Mouse (Mus musculus) lung, embryonic 14.5 days (tissue): ENCODE results near the gene Cwf19l1. TPM values are rescaled to one million over a fixed set of nuclear protein-coding genes. Genes with fewer than 3 reads are reported as not detected.

Experiments
- ATAC-seq: fragments of 200-750 bp; cut with Nextera tagmentation; 2 replicates; pipeline ENCODE4 v1.8.0; 2017; ENCODE audit warnings: mild to moderate bottlenecking, moderate TSS enrichment, moderate library complexity; ENCODE audit not compliant: insufficient read depth
- DNase-seq: peaks from one replicate; pipeline ENCODE4 v3.0.0-alpha.2; 2015
- H3K27ac ChIP-seq: fragments of 300-500 bp; sonication (generic); 2 replicates; pipeline ENCODE4 v1.5.1; 2014; ENCODE audit warnings: low read depth, mild to moderate bottlenecking, moderate library complexity
- H3K27me3 ChIP-seq: fragments of 300-500 bp; sonication (generic); 2 replicates; pipeline ENCODE4 v1.6.1; 2014; ENCODE audit warnings: low read length, control low read depth; ENCODE audit not compliant: insufficient read depth
- H3K36me3 ChIP-seq: fragments of 300-500 bp; sonication (generic); 2 replicates; pipeline ENCODE4 v1.6.1; 2014; ENCODE audit warnings: control low read depth; ENCODE audit not compliant: insufficient read depth
- H3K4me1 ChIP-seq: fragments of 300-500 bp; sonication (generic); 2 replicates; pipeline ENCODE4 v1.6.1; 2014; ENCODE audit warnings: antibody characterized with exemption, control low read depth; ENCODE audit not compliant: insufficient read depth
- H3K4me2 ChIP-seq: fragments of 300-500 bp; sonication (generic); 2 replicates; pipeline ENCODE4 v1.6.1; 2014; ENCODE audit warnings: mild to moderate bottlenecking
- H3K4me3 ChIP-seq: fragments of 300-500 bp; sonication (generic); 2 replicates; pipeline ENCODE4 v1.5.1; 2014; ENCODE audit warnings: low read depth, low read length
- H3K9ac ChIP-seq: fragments of 300-500 bp; sonication (generic); 2 replicates; pipeline ENCODE4 v1.6.1; 2014
- H3K9me3 ChIP-seq: fragments of 300-500 bp; sonication (generic); 2 replicates; pipeline ENCODE4 v1.6.1; 2016; ENCODE audit warnings: low read depth, low read length, control low read depth
- CTCF ChIP-seq: IDR thresholded peaks from 2 replicates; pipeline ENCODE4 v1.5.1; 2016; ENCODE audit warnings: antibody characterized with exemption, low read depth
- WGBS: fragments of 180-500 bp; shearing (Covaris S2); extraction: QIAGEN DNeasy Blood & Tissue Kit; methylation state at CpG from one replicate; pipeline ENCODE4 v1.1.7; 2014; 5-methylcytosine and 5-hydroxymethylcytosine counted together
- polyA plus RNA-seq: library from polyadenylated mRNA; unstranded; fragments of >200 nt; fragmentation: Nextera tagmentation; extraction: Ambion mirVana; gene quantifications from 2 replicates; pipeline ENCODE4 v1.2.1, GENCODE M21; 2014

Cwf19l1 gene
- 32.8 and 36.3 TPM in 2 replicates for polyA plus RNA-seq

DNA sequence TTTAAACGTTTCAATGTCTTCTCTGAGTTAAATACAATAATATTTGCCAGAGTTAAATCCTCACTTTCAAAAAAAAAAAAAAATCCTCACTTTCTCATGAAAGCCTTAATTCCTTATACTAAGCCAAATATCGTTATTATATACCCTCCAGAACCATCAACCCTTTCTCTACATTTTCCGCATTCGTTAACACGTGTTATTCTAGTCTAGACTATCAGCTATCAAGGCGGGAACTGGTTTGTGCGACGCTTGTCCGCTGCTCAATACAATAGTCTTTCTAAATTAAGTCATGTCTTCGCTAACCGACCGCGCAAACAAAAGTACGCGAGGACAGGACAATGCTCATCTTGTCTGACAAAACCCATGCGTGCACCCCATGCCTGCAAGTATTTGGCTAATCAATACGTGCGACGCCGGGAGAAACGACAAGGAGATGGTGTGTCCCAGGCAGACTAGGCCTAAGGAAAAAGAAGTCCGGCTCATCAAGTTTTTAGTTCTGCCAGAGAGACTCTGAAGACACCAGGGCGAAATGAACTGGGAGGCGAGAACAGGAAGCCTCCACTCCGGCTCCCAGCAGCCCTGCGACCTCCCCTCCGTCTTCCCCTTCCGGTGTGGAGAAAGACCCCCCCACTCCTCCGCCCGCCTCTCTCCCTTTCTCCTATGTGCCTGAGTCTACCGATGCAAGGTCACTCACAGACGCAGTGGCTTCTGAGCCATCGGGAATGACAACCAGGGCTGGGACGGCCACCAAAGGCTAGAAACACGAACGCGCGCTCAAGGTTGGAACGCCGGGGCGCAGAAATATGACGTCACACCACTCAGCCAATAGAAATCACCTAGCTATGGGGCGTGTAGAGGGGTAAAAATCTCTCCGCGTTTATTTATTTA lies at the start of gene Cwf19l1:
Gene Cwf19l1 (minus strand): TSS at position 805 of the 888 bp plus-strand sequence.
- ATAC-seq = peak; percentile 91
- TF ChIP-seq CTCF = no peak
- Histone ChIP-seq H3K9me3 (no peaks in the 10 kb centered on the region), H3K27ac (peak within 1 kb of the TSS; percentile 93), H3K36me3 (peaks cover 22% of the 10 kb centered on the region), H3K4me3 (peak within 1 kb of the TSS; percentile 82), H3K4me2 (peak within 1 kb of the TSS; percentile 78), H3K9ac (peak within 1 kb of the TSS; percentile 66), H3K4me1 (no peaks in the 10 kb centered on the region), H3K27me3 (no peaks in the 10 kb centered on the region)
- under 1% methylated on average over 45 of the region's 45 CpGs for WGBS
- peak; percentile 97 for DNase-seq

DNA sequence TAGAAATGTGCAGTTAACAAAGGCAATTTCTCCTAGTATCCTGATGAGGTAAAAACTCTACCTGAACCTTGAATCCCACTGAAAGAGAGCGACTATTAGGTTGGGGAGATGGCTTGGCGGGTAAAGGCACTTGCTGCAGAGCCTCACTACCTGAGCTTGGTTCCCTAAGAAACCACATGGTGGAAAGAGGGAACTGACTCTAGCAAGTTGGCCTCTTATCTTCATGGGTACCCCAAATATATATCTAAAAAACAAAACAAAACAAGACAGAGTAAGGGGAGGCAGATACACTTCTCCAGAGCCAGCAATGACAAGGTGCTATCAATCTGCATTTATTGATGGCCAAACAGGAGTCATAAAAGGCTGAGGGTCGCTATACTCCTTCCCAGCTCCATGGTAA lies 48.3 kb upstream of the Cwf19l1 start:
- Histone ChIP-seq H3K27me3 (no peaks in the 10 kb centered on the region), H3K4me2 (no peak overlapping the region), H3K9ac (no peak overlapping the region), H3K4me3 (no peak overlapping the region), H3K4me1 (no peaks in the 10 kb centered on the region), H3K9me3 (no peaks in the 10 kb centered on the region), H3K27ac (no peak overlapping the region), H3K36me3 (no peaks in the 10 kb centered on the region)
- WGBS = 69% methylated on average over 3 of the region's 3 CpGs
- ATAC-seq (no peak), DNase-seq (no peak)
- TF ChIP-seq CTCF = no peak

DNA sequence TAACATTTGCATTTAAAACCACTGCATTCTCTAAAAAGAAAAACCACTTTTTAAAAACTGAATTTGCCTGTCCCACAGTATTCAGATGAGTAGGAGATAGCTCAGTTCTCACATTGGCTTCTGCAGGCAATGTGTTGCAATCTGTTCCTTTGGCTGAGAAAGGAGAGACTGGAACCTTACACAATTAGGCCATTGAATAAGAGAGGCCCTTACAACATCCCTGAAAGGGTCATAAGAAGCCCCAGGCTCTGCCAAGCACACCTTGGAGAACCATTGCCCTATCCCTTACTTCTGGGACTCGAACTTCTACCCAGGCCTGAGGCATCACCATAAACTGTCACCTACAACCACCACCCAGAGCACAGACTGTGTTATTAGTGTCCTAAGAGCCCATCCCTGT lies 44.8 kb upstream of the Cwf19l1 start:
- no peaks in the 10 kb centered on the region for H3K27me3 ChIP-seq
- 92% methylated on average over 1 of the region's 1 CpGs for WGBS
- ATAC-seq (no peak), DNase-seq (no peak)
- H3K36me3 ChIP-seq = no peaks in the 10 kb centered on the region
- H3K9me3 ChIP-seq = no peaks in the 10 kb centered on the region
- no peak overlapping the region for H3K4me3 ChIP-seq
- no peak overlapping the region for H3K4me2 ChIP-seq
- H3K4me1 ChIP-seq = no peaks in the 10 kb centered on the region
- H3K9ac ChIP-seq = no peak overlapping the region
- TF ChIP-seq CTCF = no peak
- H3K27ac ChIP-seq = no peak overlapping the region

DNA sequence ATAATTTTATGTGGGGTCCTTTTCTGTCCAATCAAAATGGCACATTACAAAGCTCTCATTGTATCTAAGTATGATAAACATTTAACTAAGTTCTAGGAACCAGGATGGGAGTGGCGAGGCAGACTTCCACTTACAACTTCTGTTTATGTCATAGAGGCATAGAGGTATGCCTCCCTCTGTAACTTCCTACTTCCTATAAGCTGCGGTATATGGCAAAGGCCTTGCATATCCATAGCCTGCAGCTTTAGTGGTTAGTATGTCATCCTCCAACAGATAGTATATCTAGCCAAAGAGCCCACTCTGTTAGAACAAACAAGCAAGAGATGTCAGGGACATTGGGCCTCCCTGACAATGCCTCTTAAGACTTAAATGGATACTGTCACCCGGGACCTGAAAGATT lies 41.1 kb upstream of the Cwf19l1 start:
- Histone ChIP-seq H3K4me2 (no peak overlapping the region), H3K27ac (no peak overlapping the region), H3K27me3 (no peaks in the 10 kb centered on the region), H3K4me3 (no peak overlapping the region), H3K36me3 (no peaks in the 10 kb centered on the region), H3K9ac (no peak overlapping the region), H3K4me1 (no peaks in the 10 kb centered on the region), H3K9me3 (no peaks in the 10 kb centered on the region)
- no peak for TF ChIP-seq CTCF
- ATAC-seq = no peak
- DNase-seq = no peak
- WGBS = 82% methylated on average over 3 of the region's 3 CpGs

DNA sequence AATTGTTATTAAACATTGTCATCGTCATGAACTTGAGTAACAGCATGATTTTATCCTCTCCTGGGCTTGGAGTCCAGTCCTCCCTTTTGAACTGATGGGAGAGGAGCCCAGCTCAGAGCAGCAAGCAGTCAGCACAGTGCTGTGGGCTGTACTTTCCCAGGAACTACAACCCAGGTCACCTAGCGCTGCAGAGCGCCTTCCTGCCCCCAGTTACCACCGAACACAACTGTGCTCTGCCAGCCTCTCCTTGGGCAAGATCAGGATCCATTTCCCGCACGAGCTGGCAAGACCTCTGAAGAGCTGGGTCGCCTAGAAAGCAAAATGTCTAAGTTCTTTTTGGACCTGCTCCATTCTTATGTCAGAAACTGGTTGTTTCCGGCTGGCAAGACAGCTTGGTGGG lies 39.2 kb upstream of the Cwf19l1 start:
- DNase-seq (no peak), ATAC-seq (no peak)
- Histone ChIP-seq H3K4me2 (no peak overlapping the region), H3K4me1 (no peaks in the 10 kb centered on the region), H3K27me3 (no peaks in the 10 kb centered on the region), H3K36me3 (no peaks in the 10 kb centered on the region), H3K4me3 (no peak overlapping the region), H3K27ac (no peak overlapping the region), H3K9me3 (no peaks in the 10 kb centered on the region), H3K9ac (no peak overlapping the region)
- TF ChIP-seq CTCF = no peak
- 61% methylated on average over 8 of the region's 8 CpGs for WGBS

DNA sequence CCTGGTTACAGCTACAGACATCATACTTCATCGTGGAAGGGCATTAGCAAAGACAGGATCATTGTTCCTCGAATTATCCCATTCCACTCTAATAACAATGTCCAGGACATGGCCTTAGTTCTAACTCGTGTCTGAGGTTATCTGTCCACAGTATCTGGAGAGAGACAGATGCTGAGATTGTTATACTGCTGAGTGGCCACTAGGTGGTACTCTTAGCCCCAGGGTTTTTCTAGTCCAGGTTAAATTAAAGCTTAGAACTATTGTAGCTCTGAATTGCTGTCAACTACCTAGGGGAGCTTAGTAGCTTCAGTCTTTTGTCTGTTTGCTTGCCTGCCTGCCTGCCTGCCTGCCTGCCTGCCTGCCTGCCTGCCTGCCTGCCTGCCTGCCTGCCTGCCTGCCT lies 25.8 kb upstream of the Cwf19l1 start:
- H3K9ac ChIP-seq = no peak overlapping the region
- DNase-seq (peak; percentile 53), ATAC-seq (no peak)
- peak; percentile 73 for TF ChIP-seq CTCF
- H3K27ac ChIP-seq = no peak overlapping the region
- H3K4me2 ChIP-seq = no peak overlapping the region
- no peaks in the 10 kb centered on the region for H3K4me1 ChIP-seq
- H3K36me3 ChIP-seq = no peaks in the 10 kb centered on the region
- no peaks in the 10 kb centered on the region for H3K27me3 ChIP-seq
- WGBS = 8% methylated on average over 3 of the region's 3 CpGs
- no peak overlapping the region for H3K4me3 ChIP-seq
- H3K9me3 ChIP-seq = no peaks in the 10 kb centered on the region

DNA sequence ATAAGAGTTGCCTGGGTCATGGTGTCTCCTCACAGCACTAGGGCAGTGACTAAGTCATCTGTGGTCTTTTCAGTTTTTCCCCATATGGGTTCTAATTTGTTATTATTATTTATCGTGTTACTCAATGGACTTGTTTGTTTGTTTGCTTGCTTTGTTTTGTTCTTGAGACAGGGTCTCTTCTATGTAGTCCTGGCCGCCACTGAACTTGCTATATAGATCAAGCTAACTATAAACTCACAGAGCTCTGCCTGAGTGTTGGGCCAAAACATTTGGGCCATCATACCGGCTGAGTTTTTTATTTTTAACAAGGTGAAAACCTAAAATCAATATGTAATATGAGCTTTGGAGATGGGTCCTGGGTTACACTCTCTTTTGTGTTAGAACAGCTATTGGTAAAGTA lies 23.7 kb upstream of the Cwf19l1 start:
- no peaks in the 10 kb centered on the region for H3K36me3 ChIP-seq
- TF ChIP-seq CTCF = no peak
- no peak for ATAC-seq
- no peak overlapping the region for H3K27ac ChIP-seq
- no peak overlapping the region for H3K4me3 ChIP-seq
- H3K9ac ChIP-seq = no peak overlapping the region
- no peaks in the 10 kb centered on the region for H3K4me1 ChIP-seq
- H3K9me3 ChIP-seq = no peaks in the 10 kb centered on the region
- no peak overlapping the region for H3K4me2 ChIP-seq
- 81% methylated on average over 3 of the region's 3 CpGs for WGBS
- H3K27me3 ChIP-seq = no peaks in the 10 kb centered on the region
- DNase-seq = no peak
